Mouse (Mus musculus): ENCODE results near the gene Aldh3b1. TPM values are rescaled to one million over a fixed set of nuclear protein-coding genes. Genes with fewer than 3 reads are reported as not detected.

Aldh3b1 gene
- polyA plus RNA-seq, 1 experiment from 2014 or later: 2.3 TPM

DNA sequence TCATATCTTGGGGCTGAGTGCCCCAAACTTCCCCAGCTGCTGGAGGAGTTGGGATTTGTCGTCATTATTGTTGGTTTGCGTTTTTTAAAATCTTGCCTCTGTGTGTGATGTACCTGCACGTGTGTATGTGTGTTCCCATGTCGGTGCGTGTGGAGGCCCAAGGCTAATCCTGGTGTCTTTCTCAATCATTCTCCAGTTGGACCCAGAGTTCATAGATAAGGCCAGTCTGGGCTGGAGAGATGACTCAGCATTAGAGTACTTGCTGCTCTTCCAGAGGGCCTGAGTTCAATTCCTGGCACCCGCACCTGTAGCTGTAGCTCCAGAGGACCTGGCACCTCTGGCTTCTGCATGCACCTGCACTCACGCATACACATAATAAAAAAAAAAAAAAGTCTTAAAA lies 4.7 kb downstream of the Aldh3b1 start:
- H3K4me2 ChIP-seq (ENCODE audit: low read length): no peak overlapping the region
- peaks cover 10% of the 10 kb centered on the region for H3K4me1 ChIP-seq (replicated peaks; ENCODE audit: control insufficient read depth, insufficient read depth, low read length)
- H3K27ac ChIP-seq (ENCODE audit: low read depth): no peak overlapping the region
- H3K27me3 ChIP-seq (replicated peaks; ENCODE audit: control insufficient read depth, insufficient read depth, low read length): no peaks in the 10 kb centered on the region
- ATAC-seq (replicated peaks; ENCODE audit: low FRiP score, low TSS enrichment, low read depth) (no peak), DNase-seq (ENCODE audit: low spot score) (no peak)
- WGBS: 92% methylated on average over 7 of the region's 7 CpGs
- H3K36me3 ChIP-seq (ENCODE audit: control insufficient read depth, insufficient read depth, low read length): no peaks in the 10 kb centered on the region
- no peak overlapping the region for H3K4me3 ChIP-seq (ENCODE audit: low read depth, low read length)
- H3K9ac ChIP-seq (ENCODE audit: low read length): no peak overlapping the region
- no peaks in the 10 kb centered on the region for H3K9me3 ChIP-seq (ENCODE audit: control insufficient read depth, low read length)

DNA sequence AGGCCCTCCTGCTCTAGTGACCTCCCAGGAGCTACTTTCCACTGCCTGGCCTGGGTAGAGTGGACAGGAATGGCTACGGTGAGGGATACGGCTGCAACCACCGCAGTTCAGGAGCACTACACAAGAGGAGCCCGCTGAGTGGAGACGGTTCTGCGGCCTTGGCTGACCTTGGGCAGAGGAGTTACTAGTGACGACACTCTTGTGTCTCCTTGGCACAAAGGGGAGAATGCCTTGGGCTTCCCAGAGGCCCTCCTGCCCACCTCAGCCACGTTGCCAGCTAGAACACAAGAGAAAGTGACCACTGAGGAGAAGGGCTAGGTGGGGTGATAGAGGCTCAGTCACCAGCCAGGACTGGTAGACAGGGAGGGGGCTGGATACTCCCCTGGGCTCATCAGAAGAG lies 5.4 kb downstream of the Aldh3b1 start:
- H3K27me3 ChIP-seq (replicated peaks; ENCODE audit: control insufficient read depth, insufficient read depth, low read length): no peaks in the 10 kb centered on the region
- ATAC-seq (replicated peaks; ENCODE audit: low FRiP score, low TSS enrichment, low read depth) (no peak), DNase-seq (ENCODE audit: low spot score) (no peak)
- no peaks in the 10 kb centered on the region for H3K36me3 ChIP-seq (ENCODE audit: control insufficient read depth, insufficient read depth, low read length)
- H3K4me1 ChIP-seq (replicated peaks; ENCODE audit: control insufficient read depth, insufficient read depth, low read length): peaks cover 4% of the 10 kb centered on the region
- H3K9ac ChIP-seq (ENCODE audit: low read length): no peak overlapping the region
- H3K27ac ChIP-seq (ENCODE audit: low read depth): no peak overlapping the region
- 72% methylated on average over 8 of the region's 8 CpGs for WGBS
- no peak overlapping the region for H3K4me2 ChIP-seq (ENCODE audit: low read length)
- H3K4me3 ChIP-seq (ENCODE audit: low read depth, low read length): no peak overlapping the region
- H3K9me3 ChIP-seq (ENCODE audit: control insufficient read depth, low read length): no peaks in the 10 kb centered on the region

DNA sequence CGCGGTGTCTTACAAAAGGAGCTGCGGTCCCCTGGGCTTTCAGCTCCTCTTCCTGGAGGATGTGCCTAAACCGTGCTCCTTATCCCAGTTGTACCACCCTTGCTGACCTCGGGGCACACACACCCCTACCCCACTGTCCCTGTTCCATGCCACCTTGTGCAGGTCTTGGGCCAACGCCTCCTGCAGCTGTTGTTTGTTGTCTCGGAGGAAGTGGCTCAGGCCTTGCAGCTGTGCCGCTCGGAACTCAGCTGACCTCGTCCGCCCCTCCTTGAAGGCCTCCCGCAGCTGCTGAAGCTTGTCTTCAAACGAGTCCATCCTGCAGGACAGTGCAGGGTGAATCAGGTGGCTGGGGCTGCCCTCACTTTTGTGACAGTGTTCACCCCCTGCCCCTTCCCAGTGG lies 6.0 kb downstream of the Aldh3b1 start:
- Histone ChIP-seq H3K36me3 (ENCODE audit: control insufficient read depth, insufficient read depth, low read length) (no peaks in the 10 kb centered on the region), H3K4me2 (ENCODE audit: low read length) (no peak overlapping the region), H3K4me1 (replicated peaks; ENCODE audit: control insufficient read depth, insufficient read depth, low read length) (no peaks in the 10 kb centered on the region; the same call in 1 of the 2 replicates), H3K9ac (ENCODE audit: low read length) (no peak overlapping the region), H3K27ac (ENCODE audit: low read depth) (0 out of 2 replicates have a peak overlapping the region, but pooled peaks have one; percentile 34), H3K27me3 (replicated peaks; ENCODE audit: control insufficient read depth, insufficient read depth, low read length) (no peaks in the 10 kb centered on the region), H3K4me3 (ENCODE audit: low read depth, low read length) (no peak overlapping the region), H3K9me3 (ENCODE audit: control insufficient read depth, low read length) (no peaks in the 10 kb centered on the region)
- no peak for DNase-seq (ENCODE audit: low spot score)
- ATAC-seq (replicated peaks; ENCODE audit: low FRiP score, low TSS enrichment, low read depth): no peak
- WGBS: 50% methylated on average over 13 of the region's 13 CpGs

DNA sequence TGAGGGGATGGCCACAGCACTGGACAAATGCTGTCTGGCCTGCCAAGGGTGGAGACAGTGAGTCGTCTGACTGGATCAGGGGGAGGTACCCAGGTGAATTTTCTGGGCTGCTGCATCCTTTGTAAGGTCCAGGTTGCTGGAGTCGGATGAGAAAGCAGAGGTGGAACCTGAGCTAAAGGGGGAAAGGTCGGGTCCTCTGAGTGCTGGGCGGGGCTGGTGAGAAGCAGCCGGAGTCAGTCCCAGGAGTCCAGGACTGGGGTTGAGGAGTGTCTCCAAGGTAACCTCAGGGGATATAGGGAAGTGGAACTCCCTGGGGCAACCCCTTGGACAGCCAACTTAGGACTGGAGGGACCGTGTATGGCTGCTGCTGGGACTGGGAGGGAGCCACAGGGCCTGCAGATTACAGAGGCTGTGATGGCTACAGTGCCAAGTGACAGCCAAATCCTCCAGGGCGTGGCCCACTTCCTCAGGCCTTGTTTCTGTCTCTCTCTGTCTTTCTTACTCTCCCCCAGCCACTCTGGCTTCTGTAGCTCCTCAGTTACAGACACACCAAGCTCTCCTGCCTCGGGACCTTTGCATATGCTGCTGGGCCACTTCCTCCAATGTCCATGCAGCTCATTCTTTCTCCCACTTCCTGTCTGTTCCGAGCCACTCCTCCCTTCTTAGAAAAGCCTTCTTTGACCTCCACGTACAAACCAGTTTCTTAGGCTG lies 6.8 kb downstream of the Aldh3b1 start:
- Histone ChIP-seq H3K36me3 (ENCODE audit: control insufficient read depth, insufficient read depth, low read length) (no peaks in the 10 kb centered on the region), H3K27me3 (replicated peaks; ENCODE audit: control insufficient read depth, insufficient read depth, low read length) (no peaks in the 10 kb centered on the region), H3K9me3 (ENCODE audit: control insufficient read depth, low read length) (no peaks in the 10 kb centered on the region), H3K4me2 (ENCODE audit: low read length) (no peak overlapping the region), H3K9ac (ENCODE audit: low read length) (no peak overlapping the region), H3K27ac (ENCODE audit: low read depth) (no peak overlapping the region), H3K4me1 (replicated peaks; ENCODE audit: control insufficient read depth, insufficient read depth, low read length) (no peaks in the 10 kb centered on the region; the same call in 1 of the 2 replicates), H3K4me3 (ENCODE audit: low read depth, low read length) (no peak overlapping the region)
- DNase-seq (ENCODE audit: low spot score): no peak
- ATAC-seq (replicated peaks; ENCODE audit: low FRiP score, low TSS enrichment, low read depth): no peak
- 53% methylated on average over 10 of the region's 10 CpGs for WGBS

DNA sequence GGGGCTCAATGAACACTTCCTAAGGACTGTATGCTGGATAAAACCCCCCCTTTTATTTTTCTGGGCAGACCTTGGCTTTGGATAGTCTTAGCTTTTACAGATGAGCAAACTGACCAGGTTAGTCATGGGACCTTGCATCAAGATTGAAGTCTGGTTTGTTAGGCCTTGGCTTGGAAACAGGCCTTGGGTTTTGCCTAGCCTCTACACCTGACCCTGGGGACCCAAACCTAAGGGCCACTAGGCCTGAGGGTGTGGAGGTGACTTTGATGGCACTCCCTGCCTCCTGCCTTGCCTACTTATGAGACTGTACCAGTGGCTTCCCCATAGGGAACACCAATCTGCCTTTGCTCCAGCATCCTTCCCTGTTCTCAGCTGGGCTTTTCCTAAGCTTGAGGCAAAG lies 9.7 kb downstream of the Aldh3b1 start:
- Histone ChIP-seq H3K27me3 (replicated peaks; ENCODE audit: control insufficient read depth, insufficient read depth, low read length) (no peaks in the 10 kb centered on the region), H3K4me1 (replicated peaks; ENCODE audit: control insufficient read depth, insufficient read depth, low read length) (no peaks in the 10 kb centered on the region; the same call in 1 of the 2 replicates), H3K9ac (ENCODE audit: low read length) (no peak overlapping the region), H3K36me3 (ENCODE audit: control insufficient read depth, insufficient read depth, low read length) (no peaks in the 10 kb centered on the region), H3K27ac (ENCODE audit: low read depth) (no peak overlapping the region), H3K4me2 (ENCODE audit: low read length) (no peak overlapping the region), H3K9me3 (ENCODE audit: control insufficient read depth, low read length) (no peaks in the 10 kb centered on the region), H3K4me3 (ENCODE audit: low read depth, low read length) (no peak overlapping the region)
- DNase-seq (ENCODE audit: low spot score) (no peak), ATAC-seq (replicated peaks; ENCODE audit: low FRiP score, low TSS enrichment, low read depth) (no peak)

DNA sequence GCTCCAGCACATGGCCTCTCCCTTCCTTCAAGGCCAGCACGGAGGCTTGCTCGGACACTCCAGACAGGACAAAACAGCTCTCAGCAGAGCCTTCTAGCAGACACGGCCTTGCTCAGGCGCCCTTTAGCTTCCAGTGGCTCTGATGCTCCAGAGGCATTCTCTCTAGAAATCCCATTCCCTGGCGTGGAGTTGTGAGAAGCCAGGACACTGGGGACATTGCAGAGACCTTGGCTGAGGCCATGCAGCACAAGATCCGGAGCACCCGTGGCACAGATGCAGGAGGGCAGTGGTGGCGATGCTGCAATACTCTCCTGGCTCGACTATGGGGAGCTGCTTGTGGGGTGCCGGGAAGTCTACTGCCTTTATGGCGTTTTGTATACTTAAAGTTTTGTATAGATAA lies 12.9 kb downstream of the Aldh3b1 start:
- H3K36me3 ChIP-seq (ENCODE audit: control insufficient read depth, insufficient read depth, low read length): no peaks in the 10 kb centered on the region
- no peaks in the 10 kb centered on the region for H3K9me3 ChIP-seq (ENCODE audit: control insufficient read depth, low read length)
- no peak overlapping the region for H3K4me3 ChIP-seq (ENCODE audit: low read depth, low read length)
- no peak overlapping the region for H3K27ac ChIP-seq (ENCODE audit: low read depth)
- no peaks in the 10 kb centered on the region for H3K27me3 ChIP-seq (replicated peaks; ENCODE audit: control insufficient read depth, insufficient read depth, low read length)
- ATAC-seq (replicated peaks; ENCODE audit: low FRiP score, low TSS enrichment, low read depth): no peak
- no peak overlapping the region for H3K9ac ChIP-seq (ENCODE audit: low read length)
- DNase-seq (ENCODE audit: low spot score): no peak
- 75% methylated on average over 11 of the region's 11 CpGs for WGBS
- no peak overlapping the region for H3K4me2 ChIP-seq (ENCODE audit: low read length)
- H3K4me1 ChIP-seq (replicated peaks; ENCODE audit: control insufficient read depth, insufficient read depth, low read length): peaks cover 9% of the 10 kb centered on the region

DNA sequence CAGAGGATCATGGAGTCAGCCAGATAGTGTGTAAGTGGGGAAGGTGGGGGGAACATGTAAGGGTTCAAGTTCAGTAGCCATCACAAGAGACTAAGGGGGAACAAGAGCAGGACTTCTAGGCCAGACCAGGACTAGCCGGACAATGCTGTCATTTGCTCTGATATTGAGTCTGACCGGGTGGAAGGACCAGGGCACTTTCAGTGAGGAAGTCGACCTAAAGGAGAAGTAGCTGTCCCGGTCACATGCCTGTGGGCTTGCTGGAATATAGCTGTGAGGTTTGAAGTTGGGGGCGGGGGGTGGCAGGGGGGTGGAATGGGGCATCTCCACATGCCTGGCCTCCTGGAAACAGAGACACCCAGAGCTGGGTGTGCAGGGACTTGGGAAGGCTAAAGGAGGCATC lies 15.1 kb downstream of the Aldh3b1 start:
- H3K4me3 ChIP-seq (ENCODE audit: low read depth, low read length): no peak overlapping the region
- H3K27ac ChIP-seq (ENCODE audit: low read depth): no peak overlapping the region
- H3K36me3 ChIP-seq (ENCODE audit: control insufficient read depth, insufficient read depth, low read length): peaks cover 15% of the 10 kb centered on the region
- WGBS: 91% methylated on average over 5 of the region's 5 CpGs
- H3K4me1 ChIP-seq (replicated peaks; ENCODE audit: control insufficient read depth, insufficient read depth, low read length): peaks cover 12% of the 10 kb centered on the region
- ATAC-seq (replicated peaks; ENCODE audit: low FRiP score, low TSS enrichment, low read depth) (no peak), DNase-seq (ENCODE audit: low spot score) (no peak)
- no peak overlapping the region for H3K9ac ChIP-seq (ENCODE audit: low read length)
- no peaks in the 10 kb centered on the region for H3K27me3 ChIP-seq (replicated peaks; ENCODE audit: control insufficient read depth, insufficient read depth, low read length)
- H3K4me2 ChIP-seq (ENCODE audit: low read length): no peak overlapping the region
- H3K9me3 ChIP-seq (ENCODE audit: control insufficient read depth, low read length): no peaks in the 10 kb centered on the region

DNA sequence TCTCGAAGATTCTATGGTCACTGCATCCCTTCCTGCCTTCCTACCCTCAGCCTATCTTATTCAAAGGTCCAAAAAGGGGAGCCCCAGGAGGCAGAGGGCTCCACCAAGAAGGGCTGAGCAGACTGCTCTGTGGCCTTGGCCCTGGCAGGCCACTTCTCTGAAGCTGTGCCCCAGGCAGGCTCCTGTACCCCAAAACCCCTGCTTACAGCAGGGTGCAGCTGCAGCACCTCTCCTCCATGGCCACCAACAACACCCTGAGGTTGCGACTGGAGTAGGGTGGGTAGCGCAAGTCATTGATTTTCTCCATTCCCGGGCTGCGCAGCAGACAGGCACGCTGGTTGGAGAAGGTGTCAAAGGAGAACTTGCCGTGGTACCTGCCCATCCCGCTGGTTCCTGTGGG lies 15.9 kb downstream of the Aldh3b1 start:
- DNase-seq (ENCODE audit: low spot score) (no peak), ATAC-seq (replicated peaks; ENCODE audit: low FRiP score, low TSS enrichment, low read depth) (no peak)
- H3K36me3 ChIP-seq (ENCODE audit: control insufficient read depth, insufficient read depth, low read length): peaks cover 23% of the 10 kb centered on the region
- H3K4me2 ChIP-seq (ENCODE audit: low read length): peak overlapping the region; percentile 77
- H3K9me3 ChIP-seq (ENCODE audit: control insufficient read depth, low read length): no peaks in the 10 kb centered on the region
- no peaks in the 10 kb centered on the region for H3K27me3 ChIP-seq (replicated peaks; ENCODE audit: control insufficient read depth, insufficient read depth, low read length)
- peaks cover 12% of the 10 kb centered on the region for H3K4me1 ChIP-seq (replicated peaks; ENCODE audit: control insufficient read depth, insufficient read depth, low read length)
- peak overlapping the region; percentile 53; the same call in 1 of the 2 replicates for H3K9ac ChIP-seq (ENCODE audit: low read length)
- WGBS: 87% methylated on average over 8 of the region's 8 CpGs
- H3K4me3 ChIP-seq (ENCODE audit: low read depth, low read length): peak overlapping the region; percentile 63
- H3K27ac ChIP-seq (ENCODE audit: low read depth): peak overlapping the region; percentile 72; the same call in 1 of the 2 replicates
